Mouse (Mus musculus): ENCODE measurements around the gene Slc41a2.

- TF ChIP-seq EP300 (IDR thresholded peaks at IDR 0.05; ENCODE audit: low read depth) (no peak), CTCF (IDR thresholded peaks at IDR 0.05; ENCODE audit: low read depth) (no peak)
Measured at GRCm38 (mm10) chr10:83382988-83383387, 45.3 kb upstream of the Slc41a2 start.

Measured in liver, postnatal 0 days (tissue).